Mouse (Mus musculus) limb, embryonic 11.5 days (tissue): ENCODE results near the gene Trip13. TPM values are rescaled to one million over a fixed set of nuclear protein-coding genes. Genes with fewer than 3 reads are reported as not detected.

Source experiments
- ATAC-seq: fragments of 200-750 bp; cut with Nextera tagmentation; 2 replicates; pipeline ENCODE4 v1.8.0; 2017; ENCODE audit warnings: low read depth; ENCODE audit not compliant: insufficient number of reproducible peaks, low FRiP score, low TSS enrichment
- DNase-seq: peaks from one replicate; pipeline ENCODE4 v3.0.0-alpha.2; 2015; ENCODE audit warnings: low spot score
- H3K27ac ChIP-seq: fragments of 300-500 bp; sonication (generic); replicated peaks from 2 replicates; pipeline ENCODE4 v1.5.1; 2014; ENCODE audit warnings: low read depth, mild to moderate bottlenecking, low read length
- H3K27me3 ChIP-seq: fragments of 300-500 bp; sonication (generic); 2 replicates; pipeline ENCODE4 v1.6.1; 2014; ENCODE audit warnings: mild to moderate bottlenecking, low read length, mixed read lengths; ENCODE audit not compliant: control insufficient read depth, insufficient read depth
- H3K36me3 ChIP-seq: fragments of 300-500 bp; sonication (generic); 2 replicates; pipeline ENCODE4 v1.6.1; 2014; ENCODE audit warnings: mild to moderate bottlenecking, low read length, moderate library complexity, mixed read lengths; ENCODE audit not compliant: control insufficient read depth, insufficient read depth
- H3K4me1 ChIP-seq: fragments of 300-500 bp; sonication (generic); 2 replicates; pipeline ENCODE4 v1.6.1; 2014; ENCODE audit warnings: low read length, mixed read lengths; ENCODE audit not compliant: control insufficient read depth, insufficient read depth
- H3K4me2 ChIP-seq: fragments of 300-500 bp; sonication (generic); 2 replicates; pipeline ENCODE4 v1.6.1; 2014; ENCODE audit warnings: low read depth, mild to moderate bottlenecking, moderate library complexity; ENCODE audit not compliant: severe bottlenecking
- H3K4me3 ChIP-seq: fragments of 300-500 bp; sonication (generic); 2 replicates; pipeline ENCODE4 v1.5.1; 2014; ENCODE audit warnings: low read depth, low read length
- H3K9ac ChIP-seq: fragments of 300-500 bp; sonication (generic); 2 replicates; pipeline ENCODE4 v1.6.1; 2014; ENCODE audit warnings: mild to moderate bottlenecking, low read length
- H3K9me3 ChIP-seq: fragments of 300-500 bp; sonication (generic); 2 replicates; pipeline ENCODE4 v1.6.1; 2016; ENCODE audit warnings: low read length; ENCODE audit not compliant: control insufficient read depth
- whole genome bisulfite sequencing: fragments of 180-500 bp; shearing (Covaris S2); extraction: QIAGEN DNeasy Blood & Tissue Kit; methylation state at CpG from one replicate; pipeline ENCODE4 v1.1.7; 2014; 5-methylcytosine and 5-hydroxymethylcytosine counted together
- polyA plus RNA-seq: library from polyadenylated mRNA; unstranded; fragments of >200 nt; fragmentation: Nextera tagmentation; extraction: Ambion mirVana; gene quantifications from 2 replicates; pipeline ENCODE4 v1.2.1, GENCODE M21; 2014

Trip13 gene
- polyA plus RNA-seq: 73.4 and 73.5 TPM in 2 replicates

- Histone ChIP-seq H3K4me1 (peaks cover 8% of the 10 kb centered on the region; the same call in 1 of the 2 replicates), H3K27me3 (no peaks in the 10 kb centered on the region), H3K4me2 (peak within 1 kb of the TSS; percentile 60), H3K27ac (peak within 1 kb of the TSS; percentile 36; the same call in 1 of the 2 replicates), H3K36me3 (peaks cover 12% of the 10 kb centered on the region; the same call in 1 of the 2 replicates), H3K9ac (peak within 1 kb of the TSS; percentile 82), H3K9me3 (no peaks in the 10 kb centered on the region), H3K4me3 (peak within 1 kb of the TSS; percentile 82)
- DNase-seq: peak; percentile 96
- WGBS: under 1% methylated on average over 79 of the region's 82 CpGs
- ATAC-seq: peak; percentile 97
These were observed at the start of gene Trip13, which contains the start of gene Brd9 for GRCm38 (mm10) chr13:73937321-73938176. Trip13 (minus strand) TSS chr13:73937784. Brd9 (plus strand) TSS chr13:73937811.

- no peak overlapping the region for H3K9ac ChIP-seq
- no peaks in the 10 kb centered on the region for H3K9me3 ChIP-seq
- 85% methylated on average over 5 of the region's 5 CpGs for WGBS
- no peak for ATAC-seq
- no peaks in the 10 kb centered on the region for H3K27me3 ChIP-seq
- no peaks in the 10 kb centered on the region for H3K36me3 ChIP-seq
- H3K4me1 ChIP-seq: no peaks in the 10 kb centered on the region
- DNase-seq: no peak
- no peak overlapping the region for H3K4me3 ChIP-seq
- H3K4me2 ChIP-seq: no peak overlapping the region
- H3K27ac ChIP-seq: no peak overlapping the region
These were observed 39.4 kb upstream of the Trip13 start for GRCm38 (mm10) chr13:73976935-73977334.

- ATAC-seq: no peak
- H3K4me2 ChIP-seq: no peak overlapping the region
- no peak overlapping the region for H3K4me3 ChIP-seq
- no peaks in the 10 kb centered on the region for H3K9me3 ChIP-seq
- no peaks in the 10 kb centered on the region for H3K27me3 ChIP-seq
- no peak for DNase-seq
- no peak overlapping the region for H3K27ac ChIP-seq
- WGBS: 90% methylated on average over 3 of the region's 3 CpGs
- H3K4me1 ChIP-seq: no peaks in the 10 kb centered on the region
- no peaks in the 10 kb centered on the region for H3K36me3 ChIP-seq
- H3K9ac ChIP-seq: no peak overlapping the region
These were observed 36.9 kb upstream of the Trip13 start for GRCm38 (mm10) chr13:73974523-73974922.

- no peak overlapping the region for H3K4me2 ChIP-seq
- no peak overlapping the region for H3K4me3 ChIP-seq
- H3K27ac ChIP-seq: no peak overlapping the region
- H3K9ac ChIP-seq: no peak overlapping the region
- WGBS: 51% methylated on average over 12 of the region's 12 CpGs
- ATAC-seq: peak; percentile 61; the same call in 1 of the 2 replicates
- H3K36me3 ChIP-seq: no peaks in the 10 kb centered on the region
- DNase-seq: peak; percentile 55
- H3K4me1 ChIP-seq: no peaks in the 10 kb centered on the region
- H3K27me3 ChIP-seq: no peaks in the 10 kb centered on the region
- H3K9me3 ChIP-seq: no peaks in the 10 kb centered on the region
These were observed 33.2 kb upstream of the Trip13 start for GRCm38 (mm10) chr13:73970545-73971448.

- DNase-seq: no peak
- H3K4me3 ChIP-seq: no peak within 1 kb of the TSS
- no peak for ATAC-seq
These were observed 26.0 kb upstream of the Trip13 start, which contains the start of gene Zdhhc11 for GRCm38 (mm10) chr13:73963551-73963950. Zdhhc11 (plus strand) TSS chr13:73963851.

GRCm38 (mm10) chr13:73961177-73961576 is 23.6 kb upstream of the Trip13 start:
- H3K9ac ChIP-seq: no peak overlapping the region
- peaks cover 8% of the 10 kb centered on the region; the same call in 1 of the 2 replicates for H3K36me3 ChIP-seq
- DNase-seq (no peak), ATAC-seq (no peak)
- 85% methylated on average over 4 of the region's 4 CpGs for WGBS
- H3K4me1 ChIP-seq: no peaks in the 10 kb centered on the region
- H3K4me2 ChIP-seq: no peak overlapping the region
- H3K27ac ChIP-seq: no peak overlapping the region
- no peaks in the 10 kb centered on the region for H3K9me3 ChIP-seq
- no peak overlapping the region for H3K4me3 ChIP-seq
- no peaks in the 10 kb centered on the region for H3K27me3 ChIP-seq

More at GRCm38 (mm10) chr13:73963551-73963950, 26.0 kb upstream of the Trip13 start, which contains the start of gene Zdhhc11:
- Histone ChIP-seq H3K27me3 (no peaks in the 10 kb centered on the region), H3K4me1 (no peaks in the 10 kb centered on the region), H3K4me2 (no peak within 1 kb of the TSS), H3K9ac (no peak within 1 kb of the TSS), H3K36me3 (peaks cover 3% of the 10 kb centered on the region; the same call in 1 of the 2 replicates), H3K9me3 (no peaks in the 10 kb centered on the region), H3K27ac (no peak within 1 kb of the TSS)
- WGBS: 91% methylated on average over 5 of the region's 5 CpGs

- Histone ChIP-seq H3K9me3 (no peaks in the 10 kb centered on the region), H3K4me3 (no peak overlapping the region), H3K9ac (no peak overlapping the region), H3K4me1 (no peaks in the 10 kb centered on the region), H3K27ac (no peak overlapping the region), H3K27me3 (no peaks in the 10 kb centered on the region), H3K4me2 (no peak overlapping the region), H3K36me3 (peaks cover 10% of the 10 kb centered on the region; the same call in 1 of the 2 replicates)
- DNase-seq: no peak
- WGBS: 93% methylated on average over 10 of the region's 10 CpGs
- no peak for ATAC-seq
These were observed 22.6 kb upstream of the Trip13 start for GRCm38 (mm10) chr13:73960117-73960652.

- H3K4me1 ChIP-seq: no peaks in the 10 kb centered on the region
- H3K27me3 ChIP-seq: no peaks in the 10 kb centered on the region
- no peak overlapping the region for H3K4me2 ChIP-seq
- WGBS: 96% methylated on average over 5 of the region's 5 CpGs
- H3K9me3 ChIP-seq: no peaks in the 10 kb centered on the region
- no peak overlapping the region for H3K4me3 ChIP-seq
- H3K27ac ChIP-seq: no peak overlapping the region
- H3K9ac ChIP-seq: no peak overlapping the region
- DNase-seq: no peak
- no peak for ATAC-seq
- H3K36me3 ChIP-seq: peaks cover 15% of the 10 kb centered on the region
These were observed 17.9 kb upstream of the Trip13 start for GRCm38 (mm10) chr13:73955531-73955930.
